Mouse (Mus musculus): ENCODE measurements at regions not wholly inside any gene's neighbourhood (a gene's known extent, or its start where the extent isn't known, plus 50 kb on each side); places are given as distances from the start of the nearest gene placed in this dataset.
"Not testable (repeated sequence)": the region's sequence is repeated elsewhere in the genome, so short reads cannot be mapped to it uniquely, and the experiment has no call there.

- peak; percentile 20 for DNase-seq
These were observed 251.2 kb upstream of the Kcnh8 start for GRCm38 (mm10) chr17:52351293-52351692.

GRCm38 (mm10) chr17:52350696-52351095 is 251.8 kb upstream of the Kcnh8 start:
- DNase-seq = no peak

GRCm38 (mm10) chr17:52349872-52350271 is 252.6 kb upstream of the Kcnh8 start:
- no peak for DNase-seq

GRCm38 (mm10) chr17:52348481-52349083 is 253.9 kb upstream of the Kcnh8 start:
- DNase-seq = no peak

DNA sequence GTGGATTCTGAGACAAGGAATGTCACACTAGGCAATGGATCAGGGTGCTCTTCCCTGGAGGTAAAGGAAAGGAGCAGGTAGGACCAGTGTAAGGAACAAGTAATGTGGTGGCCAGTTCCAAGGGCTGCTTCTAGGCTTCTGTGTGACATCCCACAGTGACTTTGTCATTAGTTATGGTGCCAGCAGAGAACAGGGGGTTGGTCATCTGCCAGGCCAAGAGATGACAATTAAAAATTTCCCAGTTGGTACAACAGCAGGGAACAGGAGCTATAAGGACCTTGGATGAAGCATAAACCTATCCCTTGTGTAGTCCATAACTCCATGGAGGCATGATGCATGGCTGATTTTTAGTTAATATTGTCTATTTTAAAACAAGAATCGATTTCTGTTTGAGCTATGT is 281.9 kb upstream of the Kcnh8 start:
- no peak for DNase-seq

DNA sequence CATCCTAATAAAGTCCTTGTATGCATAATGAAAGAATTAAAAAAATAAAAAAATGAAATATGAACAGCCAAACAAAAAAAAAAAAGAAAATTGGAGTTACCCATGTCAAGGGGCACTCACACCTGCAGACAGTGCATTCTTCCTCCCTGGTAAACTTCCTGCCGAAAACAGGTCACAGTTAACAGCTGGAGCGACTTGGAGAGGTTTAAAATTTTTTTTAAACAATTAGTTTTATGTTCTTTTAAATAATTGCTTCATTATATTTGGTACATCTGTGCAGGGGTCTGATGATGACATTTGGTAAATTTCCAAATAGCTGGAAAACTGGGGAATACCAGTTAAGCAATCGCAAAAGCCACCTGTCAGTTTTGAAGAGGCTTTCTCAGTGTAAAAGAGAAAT is 285.5 kb upstream of the Kcnh8 start:
- DNase-seq = no peak

DNA sequence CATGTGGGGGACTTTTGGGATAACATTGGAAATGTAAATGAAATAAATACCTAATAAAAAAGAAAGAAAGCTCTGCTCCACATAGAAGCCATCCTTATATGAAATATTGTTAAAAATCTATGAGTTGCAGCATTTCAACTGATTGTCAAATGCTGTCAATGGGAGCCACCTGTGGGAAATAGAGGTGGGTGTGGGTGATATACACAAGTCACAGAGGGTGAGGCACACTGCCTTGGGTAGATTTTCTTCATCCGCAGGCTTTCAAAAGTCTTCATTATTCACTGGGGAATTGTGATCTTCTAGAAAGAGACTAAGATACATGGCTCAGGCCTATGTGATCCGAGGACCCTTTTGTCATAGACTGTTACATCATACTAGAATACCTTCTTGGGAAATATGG is 286.6 kb upstream of the Kcnh8 start:
- DNase-seq = no peak

- DNase-seq = not testable (repeated sequence)
These were observed 287.1 kb upstream of the Kcnh8 start for GRCm38 (mm10) chr17:52315456-52315855.

GRCm38 (mm10) chr17:52312043-52312442 is 290.5 kb upstream of the Kcnh8 start:
- DNase-seq = no peak

GRCm38 (mm10) chr17:52308789-52309188 is 293.7 kb upstream of the Kcnh8 start:
- no peak for DNase-seq

- no peak for DNase-seq
These were observed 298.4 kb upstream of the Kcnh8 start for GRCm38 (mm10) chr17:52304133-52304532.

DNA sequence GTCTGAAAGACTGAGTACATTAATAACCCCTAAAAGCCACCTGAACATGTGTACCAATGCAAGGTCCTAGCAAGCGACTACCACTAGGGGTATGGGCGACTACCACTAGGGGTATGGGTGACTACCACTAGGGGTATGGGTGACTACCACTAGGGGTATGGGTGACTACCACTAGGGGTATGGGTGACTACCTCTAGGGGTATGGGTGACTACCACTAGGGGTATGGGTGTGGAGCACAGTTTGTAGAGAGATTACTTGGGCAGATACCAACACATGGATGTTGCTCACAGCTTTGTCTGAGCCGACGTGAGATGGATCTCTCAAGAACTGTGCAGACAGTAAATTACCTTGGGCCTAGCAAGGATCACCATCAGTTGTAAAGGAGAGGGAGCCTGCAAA is 299.2 kb upstream of the Kcnh8 start:
- DNase-seq = no peak

- DNase-seq = no peak
These were observed 302.7 kb upstream of the Kcnh8 start for GRCm38 (mm10) chr17:52299769-52300168.

- no peak for DNase-seq
These were observed 317.1 kb upstream of the Kcnh8 start for GRCm38 (mm10) chr17:52285392-52285791.

DNA sequence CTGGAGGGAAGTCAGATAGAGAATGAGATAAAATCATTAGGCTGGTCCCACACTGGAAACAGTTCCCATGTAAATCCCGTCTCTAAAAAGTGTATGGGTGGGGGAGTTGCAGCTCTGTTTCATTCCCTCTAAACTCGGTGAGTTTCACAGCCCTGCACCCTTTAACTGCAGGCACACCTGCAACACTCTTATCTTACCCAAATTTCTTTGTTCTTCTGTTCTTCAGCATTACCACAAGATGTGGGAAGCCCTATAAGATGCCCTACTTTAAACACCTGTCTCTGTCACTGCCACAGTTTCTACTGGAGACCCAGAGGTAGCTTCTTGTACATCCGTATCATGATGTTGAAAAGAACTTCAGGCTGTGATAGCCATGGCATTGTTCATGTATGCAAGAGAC is 320.2 kb upstream of the Kcnh8 start:
- no peak for DNase-seq

DNA sequence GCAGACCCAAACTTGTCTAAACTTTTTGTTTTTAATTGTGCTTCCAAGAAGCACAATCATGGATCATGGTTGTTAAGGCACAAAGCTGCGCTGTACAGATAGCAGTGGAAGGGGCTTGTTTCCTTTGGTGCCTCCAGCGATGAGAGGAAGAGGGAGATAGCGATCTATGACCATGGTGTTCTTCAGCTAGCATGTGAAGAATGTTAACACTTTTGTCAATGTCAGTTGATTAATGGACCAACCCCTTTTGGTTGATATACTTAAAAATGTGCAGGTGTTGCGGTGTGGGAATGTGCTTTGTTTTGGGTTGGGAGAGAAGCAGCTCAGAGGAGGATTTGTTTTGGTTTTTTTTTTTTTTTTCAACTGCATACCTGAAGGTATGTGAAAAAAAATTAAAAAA is 324.0 kb upstream of the Kcnh8 start:
- DNase-seq = no peak

GRCm38 (mm10) chr17:52268792-52269191 is 333.7 kb upstream of the Kcnh8 start:
- DNase-seq = no peak

- DNase-seq = no peak
These were observed 351.2 kb upstream of the Kcnh8 start for GRCm38 (mm10) chr17:52251284-52251683.

- no peak for DNase-seq
These were observed 376.9 kb upstream of the Kcnh8 start for GRCm38 (mm10) chr17:52225584-52225983.

GRCm38 (mm10) chr17:52220422-52220821 is 382.1 kb upstream of the Kcnh8 start:
- DNase-seq = no peak

GRCm38 (mm10) chr17:52217411-52217810 is 384.3 kb upstream of the Satb1 start:
- DNase-seq = no peak

GRCm38 (mm10) chr17:52212944-52213343 is 379.9 kb upstream of the Satb1 start:
- no peak for DNase-seq

DNA sequence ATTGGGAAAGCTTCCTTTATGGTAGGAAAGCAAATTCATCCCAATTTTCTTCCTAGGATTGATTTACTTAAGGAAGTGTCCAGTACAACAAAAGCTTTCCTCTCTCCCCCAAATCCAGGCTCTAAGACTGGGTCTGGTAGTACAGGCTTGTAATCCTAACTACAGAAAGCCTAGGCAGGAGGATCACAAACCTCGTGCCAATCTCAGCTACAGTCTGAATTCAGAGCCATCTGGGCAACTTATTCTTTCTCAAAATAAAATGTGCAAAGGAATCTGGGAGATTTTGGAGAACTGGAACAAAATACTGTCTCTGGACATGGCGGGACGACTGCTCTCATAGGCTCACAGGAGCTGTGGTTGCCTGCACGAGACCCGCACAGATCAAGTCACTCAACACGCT is 377.4 kb upstream of the Satb1 start:
- no peak for DNase-seq

- no peak for DNase-seq
These were observed 364.6 kb upstream of the Satb1 start for GRCm38 (mm10) chr17:52197731-52198130.

DNA sequence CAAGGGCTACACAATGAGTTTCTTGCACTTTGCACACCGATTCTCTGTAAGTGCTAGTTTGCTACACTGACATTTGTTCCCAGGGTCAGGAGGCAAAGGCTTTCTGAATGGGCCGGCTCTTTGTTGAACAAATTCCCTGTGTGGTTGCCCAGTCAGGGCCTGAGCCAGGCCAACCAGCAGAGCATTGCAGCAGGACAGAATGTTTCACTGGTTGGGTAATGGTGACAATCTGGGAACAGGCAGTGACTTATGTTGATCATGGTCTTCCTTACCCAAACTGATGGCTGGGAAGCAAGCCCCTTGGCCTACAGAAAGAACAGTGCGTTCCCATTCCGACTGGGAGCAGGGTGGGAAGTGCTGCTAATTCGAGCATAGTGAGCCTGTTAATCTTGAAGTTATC is 363.7 kb upstream of the Satb1 start:
- no peak for DNase-seq

DNA sequence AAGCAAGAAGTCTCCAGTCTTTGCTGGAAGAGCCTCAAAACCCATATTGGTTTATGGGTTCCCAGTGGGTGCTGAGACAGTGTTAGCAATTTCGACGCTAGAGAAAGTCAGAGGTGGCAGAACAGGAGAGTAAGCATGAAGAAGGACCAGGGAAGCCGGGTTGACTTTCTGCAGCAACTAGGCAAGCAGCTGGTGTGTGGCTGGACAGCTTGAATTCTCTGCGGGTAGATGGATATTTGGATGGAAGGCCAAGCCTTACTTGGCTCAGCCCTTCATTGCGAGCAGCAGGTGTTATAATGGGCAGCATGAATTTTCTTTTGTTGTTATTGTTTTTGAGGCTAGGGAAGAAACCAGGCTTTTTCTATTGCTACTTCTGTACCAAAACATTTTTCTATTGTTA is 362.7 kb upstream of the Satb1 start:
- DNase-seq = no peak

All from right cerebral cortex, postnatal 25 days (tissue).